Mouse (Mus musculus): Measurements from ENCODE around the gene Gm21188.
A peak's percentile ranks its signal among the peaks of the same experiment; 100 is the strongest.
"Not testable (repeated sequence)": the region's sequence is repeated elsewhere in the genome, so short reads cannot be mapped to it uniquely, and the experiment has no call there.

The Gm21188 gene

DNA sequence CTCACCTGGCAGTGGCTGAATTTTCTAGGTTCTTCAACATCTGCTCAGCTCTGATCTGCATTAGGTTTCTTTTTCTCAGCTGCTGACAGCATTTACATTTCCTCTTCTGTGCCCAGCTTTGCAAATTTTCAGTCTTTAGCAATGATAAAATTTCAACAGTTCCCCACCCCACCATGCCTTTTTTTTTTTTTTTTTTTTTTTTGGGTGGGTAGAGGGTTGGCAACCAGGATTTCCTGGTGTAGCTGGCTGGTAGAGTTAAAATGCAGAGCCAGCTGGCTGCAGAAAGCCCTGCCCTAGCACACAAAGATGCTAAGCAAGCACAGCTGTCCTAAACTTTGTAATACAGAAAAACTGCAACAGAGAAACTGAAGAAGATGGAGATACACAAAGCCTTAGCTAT lies at the start of gene Gm21188:
Gene Gm21188 (minus strand): TSS at position 110 of the 400 bp plus-strand sequence.
- DNase-seq (ENCODE audit: low spot score in 2 of 2): not testable (repeated sequence)

DNA sequence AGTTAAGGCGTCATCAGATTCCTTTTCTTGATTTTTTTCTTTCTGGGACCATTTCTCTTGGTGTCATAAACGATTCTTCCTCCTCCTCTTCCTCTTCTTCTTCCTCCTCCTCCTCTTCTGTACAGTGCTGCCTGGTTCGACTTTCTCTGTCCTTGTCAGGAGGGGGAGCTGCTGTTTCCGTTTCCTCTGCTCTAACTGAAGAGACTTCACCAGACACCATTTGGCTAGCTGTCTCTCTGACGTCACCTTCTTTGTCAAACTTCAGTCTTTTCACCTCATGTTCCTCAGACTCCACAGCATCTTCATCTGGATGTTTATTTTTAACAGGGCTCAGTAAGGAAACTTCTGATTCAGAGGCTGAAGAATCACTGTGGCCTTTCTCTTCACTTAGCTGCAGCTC lies 47.3 kb upstream of the Gm21188 start:
- not testable (repeated sequence) for DNase-seq (ENCODE audit: low spot score in 2 of 2)

DNA sequence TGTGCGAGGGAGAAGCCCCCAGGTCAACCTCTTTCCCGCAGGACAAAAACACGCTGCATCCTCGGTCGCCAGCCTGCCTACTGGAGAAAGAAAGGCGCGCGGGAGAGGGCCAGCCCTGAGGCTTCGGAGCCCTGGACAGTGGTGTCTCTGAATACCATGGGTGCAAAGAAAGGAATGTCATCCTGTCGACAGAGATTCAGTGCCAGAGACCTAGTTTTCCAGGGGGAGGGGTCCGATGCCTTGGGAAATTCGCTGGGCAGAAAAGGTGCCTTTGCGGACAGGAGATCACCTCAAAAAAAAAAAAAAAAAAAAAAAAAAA lies 44.9 kb upstream of the Gm21188 start:
- not testable (repeated sequence) for DNase-seq (ENCODE audit: low spot score in 2 of 2)

DNA sequence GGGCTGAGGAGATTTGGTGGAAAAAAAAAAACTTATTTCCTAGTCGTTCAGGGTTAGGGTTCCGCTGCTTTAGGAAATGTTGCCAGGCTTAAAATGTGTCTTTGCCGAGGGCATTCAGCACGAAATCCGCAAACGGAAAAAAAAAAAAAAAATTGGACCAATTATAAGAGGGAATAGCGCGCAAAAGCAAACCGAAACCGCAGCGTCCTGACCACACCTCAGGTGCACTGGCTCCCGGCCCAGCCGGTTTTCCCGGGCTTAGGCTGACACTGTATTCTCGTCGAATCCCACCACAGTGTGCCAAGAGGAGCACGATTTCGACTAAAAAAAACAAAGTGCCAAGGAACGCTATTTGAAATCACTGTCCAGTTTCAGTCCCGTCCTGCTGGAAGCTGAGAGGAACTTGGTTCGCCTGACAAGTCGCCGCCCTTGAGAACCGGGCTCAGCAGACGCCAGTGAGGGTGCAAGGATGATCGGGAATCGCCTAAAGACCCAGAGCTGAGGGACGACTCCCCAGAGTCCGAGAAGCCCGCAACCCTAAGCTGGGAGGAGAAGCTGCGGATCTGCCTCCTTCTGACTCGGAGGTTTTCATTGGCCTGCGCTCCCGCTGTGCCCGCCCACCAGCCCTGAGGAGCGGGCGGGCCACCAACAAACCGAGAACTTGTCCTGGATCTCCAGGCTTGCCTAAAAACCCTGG lies 44.4 kb upstream of the Gm21188 start:
- not testable (repeated sequence) for DNase-seq (ENCODE audit: low spot score in 2 of 2)

DNA sequence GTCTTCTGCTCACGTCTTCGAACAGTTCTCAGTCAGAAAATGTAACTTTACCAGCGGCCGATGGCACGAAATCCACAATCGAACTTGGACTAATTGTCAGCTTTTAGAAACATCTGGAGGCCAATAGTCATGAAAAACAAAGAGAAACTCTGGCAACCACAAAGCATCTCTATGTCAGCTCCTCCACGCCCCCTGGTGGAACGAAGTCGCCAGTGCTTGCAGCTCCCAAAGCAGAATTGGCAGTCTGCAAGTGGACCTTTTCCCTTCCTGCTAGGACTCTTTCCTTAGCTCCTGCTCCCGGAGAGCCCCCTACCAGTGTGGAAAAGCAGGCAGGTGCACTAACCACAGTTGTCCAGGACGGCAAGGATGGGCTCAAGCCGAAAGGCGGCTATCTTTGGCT lies 41.0 kb upstream of the Gm21188 start:
- not testable (repeated sequence) for DNase-seq (ENCODE audit: low spot score in 2 of 2)

DNA sequence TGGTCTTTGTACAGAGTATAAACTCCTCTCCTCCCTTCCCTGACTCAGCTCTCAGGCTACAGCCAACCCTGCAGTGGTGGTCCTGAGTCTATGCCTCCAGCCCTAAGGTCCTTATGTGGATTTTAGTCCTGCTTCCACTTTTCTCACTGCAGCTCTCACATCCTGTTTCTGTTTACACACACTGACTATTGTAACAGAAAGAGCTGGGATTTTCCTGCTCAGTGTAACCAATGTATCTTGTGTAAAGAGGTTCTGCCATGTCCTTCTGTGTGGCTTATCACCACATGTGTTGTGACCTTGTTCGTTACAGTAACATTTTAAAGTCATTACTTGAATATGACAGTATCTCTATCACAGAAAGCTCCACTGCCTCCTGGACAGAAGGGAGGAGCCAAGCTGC lies 27.6 kb upstream of the Gm21188 start:
- DNase-seq (ENCODE audit: low spot score in 2 of 2): not testable (repeated sequence)

DNA sequence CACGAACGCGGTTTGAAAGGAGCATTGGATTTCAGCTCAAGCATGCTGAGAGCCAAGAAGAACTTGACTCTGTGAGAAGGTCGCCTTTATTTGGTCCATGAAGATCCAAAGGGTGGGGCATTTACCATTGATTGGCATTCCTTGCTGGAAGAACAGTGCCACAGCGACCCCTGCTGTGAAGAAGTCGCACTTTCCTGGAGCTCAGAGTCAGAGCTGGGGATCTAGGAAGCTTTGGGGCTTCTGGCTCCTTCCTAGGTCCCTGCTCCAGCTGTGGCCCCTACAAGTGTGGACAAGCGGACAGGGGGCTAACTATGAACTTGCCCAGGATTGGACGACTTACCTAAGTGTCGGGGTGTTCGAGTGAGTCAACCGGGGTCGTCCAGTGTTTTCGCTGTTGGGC lies 18.9 kb upstream of the Gm21188 start:
- DNase-seq (ENCODE audit: low spot score in 2 of 2): not testable (repeated sequence)

DNA sequence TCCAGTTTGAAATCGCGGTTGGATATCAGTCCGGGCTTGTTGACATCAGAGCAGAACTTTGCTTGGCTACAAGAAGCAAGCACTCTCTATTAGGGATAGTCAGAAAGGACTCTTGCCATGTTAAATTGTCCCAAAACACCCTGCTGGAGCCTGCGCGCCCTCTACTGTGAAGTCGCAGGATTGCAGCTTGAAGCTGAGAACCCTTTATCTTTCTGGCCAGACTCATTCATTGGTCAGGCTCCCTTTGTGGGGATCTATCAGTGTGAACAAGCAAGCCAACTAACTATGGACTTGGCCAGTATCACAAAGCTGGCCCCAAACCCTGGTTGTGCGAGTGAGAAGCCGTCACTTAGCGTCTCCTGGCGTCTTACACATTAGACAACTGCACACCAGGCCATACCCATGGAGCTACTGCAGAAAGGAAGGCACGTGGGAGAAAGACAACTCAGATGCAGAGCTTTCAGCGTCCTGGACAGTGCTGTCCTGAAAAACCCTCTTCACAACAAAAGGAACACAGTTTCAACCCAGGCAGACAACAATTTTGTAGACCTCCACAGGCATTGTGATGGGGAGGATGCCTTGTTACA lies 18.1 kb upstream of the Gm21188 start:
- DNase-seq (ENCODE audit: low spot score in 2 of 2): not testable (repeated sequence)

DNA sequence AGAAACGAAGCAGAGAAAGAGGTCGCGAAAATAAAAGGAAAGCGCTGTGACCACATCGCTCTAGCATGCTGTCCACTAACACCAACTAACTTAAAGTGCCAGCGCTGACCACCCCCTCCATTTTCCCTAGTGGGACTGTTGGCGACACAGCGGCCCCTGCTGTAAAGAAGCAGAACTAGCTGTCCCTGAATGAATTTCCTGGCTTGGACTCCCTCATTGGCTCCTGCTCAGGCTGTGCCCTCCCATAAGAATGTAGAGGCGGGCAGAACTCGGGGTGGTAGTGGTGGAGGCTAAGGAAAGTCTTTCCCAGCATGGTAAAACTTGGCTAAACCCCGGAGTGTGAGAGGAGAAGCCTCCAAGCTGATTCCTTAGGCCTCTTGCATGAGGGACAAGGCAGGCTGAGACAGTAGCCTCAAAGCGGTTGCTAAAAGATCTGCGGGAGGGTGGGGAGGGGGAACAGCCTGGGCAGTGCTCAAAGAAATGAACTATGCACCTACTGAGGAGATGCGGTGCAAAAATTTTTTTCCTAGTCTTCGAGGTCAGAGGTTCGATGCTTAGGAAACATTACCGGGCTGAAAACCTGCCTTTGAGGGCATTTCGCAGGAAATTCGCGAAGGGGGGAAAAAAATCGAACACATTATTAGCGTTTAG lies 11.6 kb upstream of the Gm21188 start:
- not testable (repeated sequence) for DNase-seq (ENCODE audit: low spot score in 2 of 2)

DNA sequence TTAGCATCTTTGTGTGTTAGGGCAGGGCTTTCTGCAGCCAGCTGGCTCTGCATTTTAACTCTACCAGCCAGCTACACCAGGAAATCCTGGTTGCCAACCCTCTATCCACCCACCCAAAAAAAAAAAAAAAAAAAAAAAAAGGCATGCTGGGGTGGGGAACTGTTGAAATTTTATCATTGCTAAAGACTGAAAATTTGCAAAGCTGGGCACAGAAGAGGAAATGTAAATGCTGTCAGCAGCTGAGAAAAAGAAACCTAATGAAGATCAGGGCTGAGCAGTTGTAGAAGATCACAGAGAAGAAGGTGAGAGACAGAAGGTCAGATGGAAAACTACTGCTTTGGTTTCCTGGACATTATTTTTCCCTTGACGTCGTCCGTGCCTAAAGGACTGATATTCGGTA lies 10.9 kb upstream of the Gm21188 start:
- DNase-seq (ENCODE audit: low spot score in 2 of 2): not testable (repeated sequence)

DNA sequence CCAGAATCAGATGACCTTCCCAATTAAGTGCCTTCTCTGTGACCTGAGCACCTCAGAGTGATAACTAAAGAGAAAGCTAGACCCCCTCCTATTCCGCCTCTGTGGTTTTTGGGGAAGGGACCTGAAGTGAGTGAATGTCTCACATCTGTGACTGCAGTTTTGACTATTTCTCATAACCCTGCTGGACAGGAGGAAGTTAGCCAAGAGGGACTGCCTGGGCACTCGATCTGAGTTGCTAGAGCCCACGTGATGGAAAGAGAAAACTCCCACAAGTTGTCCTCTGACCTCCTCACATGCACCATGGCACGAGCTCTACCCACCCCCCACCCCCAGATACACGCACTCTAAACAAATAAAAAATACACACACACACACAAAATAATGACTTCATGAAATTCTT lies 3.4 kb downstream of the Gm21188 start:
- not testable (repeated sequence) for DNase-seq (ENCODE audit: low spot score in 2 of 2)

DNA sequence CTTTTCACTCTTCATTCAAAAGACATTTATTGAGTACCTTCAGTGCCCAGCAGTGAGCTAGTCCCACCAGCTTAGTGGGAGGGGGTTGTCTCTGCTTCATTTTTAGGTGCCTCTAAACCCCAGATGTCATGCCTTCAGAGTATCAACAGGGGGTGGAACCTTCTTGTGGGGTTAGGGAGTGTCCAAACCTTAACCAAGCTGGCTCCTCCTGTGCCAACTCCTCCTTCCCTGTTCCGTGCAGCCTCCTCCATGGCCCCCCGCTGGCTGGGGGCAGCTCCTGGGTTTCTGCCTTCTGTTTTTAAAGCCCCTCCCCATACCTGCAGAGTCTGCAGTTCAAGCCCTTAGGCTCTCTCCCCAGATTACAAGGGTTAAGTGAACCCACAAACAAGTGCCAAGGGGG lies 3.8 kb downstream of the Gm21188 start:
- DNase-seq (ENCODE audit: low spot score in 2 of 2): not testable (repeated sequence)

DNA sequence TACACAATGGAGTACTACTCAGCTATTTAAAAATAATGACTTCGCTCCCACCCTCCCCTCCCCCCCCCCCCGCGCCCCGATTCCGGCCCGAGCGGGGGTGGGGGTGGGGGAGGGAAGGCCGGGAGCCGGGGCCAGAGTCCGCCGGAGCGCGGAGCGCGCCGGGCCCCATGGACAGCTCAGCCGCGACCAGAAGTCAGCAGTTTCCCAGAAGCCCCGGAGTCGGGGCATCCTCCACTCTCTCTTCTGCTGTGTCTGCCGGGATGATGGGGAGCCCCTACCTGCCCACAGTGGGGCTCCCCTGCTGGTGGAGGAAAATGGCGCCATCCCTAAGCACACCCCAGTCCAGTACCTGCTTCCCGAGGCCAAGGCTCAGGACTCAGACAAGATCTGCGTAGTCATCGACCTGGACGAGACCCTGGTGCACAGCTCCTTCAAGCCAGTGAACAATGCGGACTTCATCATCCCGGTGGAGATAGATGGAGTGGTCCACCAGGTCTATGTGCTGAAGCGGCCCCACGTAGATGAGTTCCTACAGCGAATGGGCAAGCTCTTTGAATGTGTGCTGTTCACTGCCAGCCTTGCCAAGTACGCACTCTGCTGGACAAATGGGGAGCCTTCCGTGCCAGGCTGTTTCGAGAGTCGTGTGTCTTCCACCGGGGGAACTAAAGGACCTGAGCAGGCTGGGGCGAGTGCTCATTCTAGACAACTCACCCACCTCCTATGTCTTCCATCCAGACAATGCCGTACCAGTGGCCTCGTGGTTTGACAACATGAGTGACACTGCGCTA lies 5.4 kb downstream of the Gm21188 start:
- not testable (repeated sequence) for DNase-seq (ENCODE audit: low spot score in 2 of 2)

DNA sequence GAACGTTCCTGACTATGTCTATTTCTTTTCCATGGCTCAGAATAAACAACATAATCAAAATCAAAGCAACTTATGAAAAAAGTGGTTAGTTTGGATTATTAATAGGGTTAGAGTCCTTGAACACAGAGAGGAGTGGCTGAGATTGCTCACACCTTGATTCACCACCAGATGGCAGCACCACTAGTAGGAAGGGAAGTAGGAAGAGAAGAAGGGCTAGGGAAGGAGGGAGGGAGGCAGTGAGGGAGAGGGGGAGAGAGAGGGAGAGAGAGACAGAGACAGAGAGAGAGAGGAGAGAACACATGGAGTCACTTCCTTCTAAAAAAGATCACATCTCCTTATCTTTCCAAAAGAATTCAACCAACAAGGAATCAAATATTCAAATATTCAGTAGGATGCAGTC lies 10.8 kb downstream of the Gm21188 start:
- DNase-seq (ENCODE audit: low spot score in 2 of 2): not testable (repeated sequence)

DNA sequence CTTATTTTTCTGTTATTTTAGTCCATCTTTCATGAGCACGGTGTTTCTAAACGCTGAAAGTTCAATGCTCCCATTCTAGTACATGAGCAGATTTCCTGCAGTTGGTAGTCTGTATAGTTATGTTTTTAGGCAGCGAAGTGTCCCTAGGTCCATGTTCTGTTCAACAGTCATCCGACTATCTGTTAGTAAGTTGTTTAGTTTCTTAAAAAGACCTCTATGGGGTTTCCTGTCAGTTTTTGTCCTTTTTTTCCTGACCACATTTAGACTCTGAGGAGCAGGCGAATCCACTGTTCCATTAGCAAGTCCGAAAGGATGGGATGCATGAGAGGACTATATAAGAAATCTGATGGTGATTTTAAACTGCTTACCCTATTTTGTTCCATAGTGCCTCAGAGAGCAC lies 14.1 kb downstream of the Gm21188 start:
- not testable (repeated sequence) for DNase-seq (ENCODE audit: low spot score in 2 of 2)

DNA sequence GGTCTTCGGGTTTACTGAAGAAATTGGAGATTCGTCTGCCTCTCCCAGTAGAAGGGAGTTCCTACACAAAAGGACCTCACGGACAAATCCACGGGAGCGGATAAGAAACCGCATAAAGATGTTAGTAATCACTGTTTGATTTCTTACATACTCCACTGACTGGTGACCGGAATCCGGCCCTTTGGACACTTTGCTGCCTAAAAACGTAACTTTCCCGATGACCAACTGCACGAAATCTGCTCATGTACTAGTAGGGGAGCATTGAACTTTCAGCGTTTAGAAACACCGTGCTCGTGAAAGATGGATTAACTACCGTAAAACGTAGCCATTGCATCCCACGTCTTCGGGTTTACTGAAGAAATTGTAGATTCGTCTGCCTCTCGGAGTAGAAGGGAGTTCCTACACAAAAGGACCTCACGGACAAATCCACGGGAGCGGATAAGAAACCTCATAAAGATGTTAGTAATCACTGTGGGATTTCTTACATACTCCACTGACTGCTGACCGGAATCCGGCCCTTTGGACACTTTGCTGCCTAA lies 15.3 kb downstream of the Gm21188 start:
- not testable (repeated sequence) for DNase-seq (ENCODE audit: low spot score in 2 of 2)

DNA sequence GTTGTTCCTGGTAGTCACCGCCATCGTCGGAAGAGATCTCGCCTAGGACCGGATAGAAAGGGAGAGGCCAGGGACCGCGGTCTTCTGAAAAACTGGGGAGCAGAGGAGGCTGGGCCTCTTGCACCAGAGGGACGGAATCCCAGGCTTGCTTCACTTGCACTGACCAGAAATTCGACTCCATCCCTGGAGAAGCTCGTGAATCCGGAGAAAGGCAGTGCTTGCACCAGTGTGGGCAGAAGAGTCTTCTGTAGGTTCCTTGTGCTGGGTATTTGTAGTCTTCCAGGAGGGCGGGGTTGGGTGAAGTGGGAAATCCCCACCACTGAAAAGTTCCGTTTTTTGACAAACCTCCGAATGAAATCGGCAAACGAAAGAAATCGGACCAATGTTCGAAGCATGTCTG lies 16.8 kb downstream of the Gm21188 start:
- DNase-seq (ENCODE audit: low spot score in 2 of 2): not testable (repeated sequence)

DNA sequence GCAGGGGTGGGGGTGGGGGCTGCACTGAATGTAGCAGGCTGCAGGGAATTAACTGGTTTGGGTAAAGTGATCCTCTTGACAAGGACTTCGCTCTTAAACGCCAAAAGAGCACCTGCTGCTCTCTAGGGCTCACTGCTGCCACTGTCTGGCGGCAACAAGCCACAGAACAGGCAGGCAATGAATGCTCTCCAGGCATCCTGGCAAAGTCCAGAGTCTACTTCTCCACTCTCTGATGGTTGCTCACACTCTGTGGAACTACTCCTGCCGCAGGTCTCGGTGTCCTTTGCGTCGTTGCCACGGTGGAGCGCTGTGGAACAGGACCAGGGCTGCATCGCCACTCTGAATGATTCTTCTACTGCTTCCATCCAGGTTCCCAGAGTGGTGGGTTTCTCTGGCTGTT lies 17.4 kb downstream of the Gm21188 start:
- not testable (repeated sequence) for DNase-seq (ENCODE audit: low spot score in 2 of 2)

DNA sequence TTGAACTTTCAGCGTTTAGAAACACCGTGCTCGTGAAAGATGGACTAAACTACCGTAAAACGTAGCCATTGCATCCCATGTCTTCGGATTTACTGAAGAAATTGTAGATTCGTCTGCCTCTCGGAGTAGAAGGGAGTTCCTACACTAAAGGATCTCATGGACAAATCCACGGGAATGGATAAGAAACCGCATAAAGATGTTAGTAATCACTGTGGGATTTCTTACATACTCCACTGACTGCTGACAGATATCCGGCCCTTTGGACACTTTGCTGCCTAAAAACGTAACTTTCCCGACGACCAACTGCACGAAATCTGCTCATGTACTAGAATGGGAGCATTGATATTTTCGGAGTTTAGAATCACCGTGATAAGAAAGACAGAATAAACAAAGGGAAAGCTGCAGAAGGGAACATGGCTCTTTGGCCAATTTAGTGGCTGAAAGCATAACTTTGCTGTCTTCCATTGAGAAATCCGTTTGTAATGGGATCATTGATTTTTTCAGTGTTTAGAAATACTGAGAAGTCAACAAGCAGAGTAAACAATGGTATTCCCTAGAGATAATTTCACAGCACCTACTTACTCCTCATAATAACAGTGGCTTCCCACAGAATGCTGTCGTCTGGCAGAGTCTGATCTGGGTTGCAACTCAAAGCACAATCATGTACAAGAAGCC lies 18.3 kb downstream of the Gm21188 start:
- not testable (repeated sequence) for DNase-seq (ENCODE audit: low spot score in 2 of 2)

DNA sequence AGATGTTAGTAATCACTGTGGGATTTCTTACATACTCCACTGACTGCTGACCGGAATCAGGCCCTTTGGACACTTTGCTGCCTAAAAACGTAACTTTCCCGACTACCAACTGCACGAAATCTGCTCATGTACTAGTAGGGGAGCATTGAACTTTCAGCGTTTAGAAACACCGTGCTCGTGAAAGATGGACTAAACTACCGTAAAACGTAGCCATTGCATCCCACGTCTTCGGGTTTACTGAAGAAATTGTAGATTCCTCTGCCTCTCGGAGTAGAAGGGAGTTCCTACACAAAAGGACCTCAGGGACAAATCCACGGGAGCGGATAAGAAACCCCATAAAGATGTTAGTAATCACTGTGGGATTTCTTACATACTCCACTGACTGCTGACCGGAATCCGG lies 20.3 kb downstream of the Gm21188 start:
- peak in 1 of 2 experiments; percentile 10 for DNase-seq (ENCODE audit: low spot score in 2 of 2)

DNA sequence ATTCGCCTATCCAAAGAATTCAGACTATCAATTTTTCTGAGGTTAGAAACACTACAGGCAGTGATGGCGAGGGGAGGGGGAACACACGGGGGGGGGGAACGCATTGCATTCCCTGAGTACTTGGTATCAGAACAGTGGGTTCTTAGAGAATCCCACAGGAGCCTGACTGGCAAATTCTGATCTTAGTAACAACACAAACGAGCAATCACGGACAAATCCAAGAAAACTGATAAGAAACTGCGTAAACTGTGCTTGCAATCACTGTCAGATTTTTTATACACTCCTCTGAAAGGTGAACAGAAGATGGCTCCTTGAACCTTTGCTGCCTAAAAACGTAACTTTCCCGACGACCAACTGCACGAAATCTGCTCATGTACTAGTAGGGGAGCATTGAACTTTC lies 24.6 kb downstream of the Gm21188 start:
- DNase-seq (ENCODE audit: low spot score in 2 of 2): not testable (repeated sequence)
